Mouse (Mus musculus) lung, adult 2 months (tissue): Measurements from ENCODE around the gene 3110040N11Rik.
A peak's percentile ranks its signal among the peaks of the same experiment; 100 is the strongest.

Source experiments
- CTCF ChIP-seq: fragments of 200-500 bp; IDR thresholded peaks from 2 replicates; pipeline ENCODE4 v1.5.1; 2011; ENCODE audit warnings: mild to moderate bottlenecking, low read length, control low read depth; ENCODE audit not compliant: insufficient read depth
- POLR2A ChIP-seq: fragments of 200-500 bp; IDR thresholded peaks from 2 replicates; pipeline ENCODE4 v1.6.1; 2011; ENCODE audit warnings: low read depth, mild to moderate bottlenecking, control low read depth, low read length, borderline replicate concordance; ENCODE audit errors: extremely low read depth

DNA sequence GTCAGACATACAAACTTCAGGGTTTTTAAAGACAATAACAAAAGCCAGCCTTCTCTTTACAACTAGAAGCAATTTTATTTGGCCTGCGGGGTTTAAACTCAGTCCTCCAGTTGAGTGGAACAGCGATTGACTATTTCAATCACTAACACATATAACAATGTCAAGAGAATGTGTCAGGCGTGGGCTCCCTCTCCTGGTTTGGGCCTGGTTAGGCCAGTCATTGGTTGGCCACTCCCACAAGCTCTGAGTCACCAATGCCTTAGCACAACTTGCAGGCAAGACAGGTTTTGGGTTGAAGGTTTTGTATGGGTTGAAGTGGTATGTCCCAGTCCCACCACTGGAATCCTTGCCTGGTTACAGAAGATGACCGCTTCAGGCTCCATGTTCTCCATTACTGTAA lies 45.1 kb downstream of the 3110040N11Rik start:
- TF ChIP-seq POLR2A (no peak), CTCF (peak; percentile 57; the same call in 1 of the 2 replicates)
